Mouse (Mus musculus) lung, postnatal 10 days (tissue): ENCODE measurements at regions not wholly inside any gene's neighbourhood (a gene's known extent, or its start where the extent isn't known, plus 50 kb on each side); places are given as distances from the start of the nearest gene placed in this dataset.

Experiments used
- DNase-seq: peaks from one replicate; pipeline ENCODE4 v3.0.0; 2021

DNA sequence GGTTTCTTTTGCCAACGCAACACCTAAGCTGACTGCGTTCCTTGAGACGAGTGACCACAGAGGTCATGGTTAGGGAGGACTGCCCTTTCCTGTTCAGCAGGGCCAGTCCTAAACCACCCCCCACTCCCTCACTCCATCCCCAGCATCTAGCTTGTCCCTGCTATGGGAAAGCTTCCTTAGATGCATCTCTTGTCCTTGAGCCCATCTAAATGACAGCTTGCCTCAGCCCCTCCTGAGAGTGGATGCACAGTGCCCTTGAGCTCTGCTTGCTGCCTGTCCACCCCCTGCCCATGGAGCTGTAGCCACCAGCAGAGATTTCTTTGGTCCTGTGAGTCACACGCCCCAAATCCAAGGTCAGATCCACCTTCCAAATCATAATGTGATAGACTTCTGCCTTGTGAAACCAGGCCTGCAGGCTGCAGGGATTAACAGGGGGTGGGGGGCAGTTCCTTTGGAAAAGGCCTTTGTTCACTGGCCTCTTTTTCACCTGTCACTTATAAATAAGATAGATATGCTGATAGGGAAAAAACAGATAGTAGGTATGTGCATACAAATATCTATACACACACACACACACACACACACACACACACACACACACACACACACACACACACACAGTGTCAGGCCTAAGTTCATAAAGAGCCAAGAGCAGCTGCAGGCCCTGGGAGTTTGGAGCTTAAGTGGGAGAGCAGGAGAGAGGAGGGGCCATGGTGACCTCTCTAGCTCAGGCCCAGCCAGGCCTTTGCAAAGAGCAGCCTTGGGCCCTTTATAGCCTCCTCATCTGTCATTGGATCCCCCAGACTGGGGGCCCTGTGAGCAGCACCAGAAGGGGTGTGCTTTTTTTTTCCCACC lies 56.4 kb upstream of the Adra2c start:
- no peak for DNase-seq

DNA sequence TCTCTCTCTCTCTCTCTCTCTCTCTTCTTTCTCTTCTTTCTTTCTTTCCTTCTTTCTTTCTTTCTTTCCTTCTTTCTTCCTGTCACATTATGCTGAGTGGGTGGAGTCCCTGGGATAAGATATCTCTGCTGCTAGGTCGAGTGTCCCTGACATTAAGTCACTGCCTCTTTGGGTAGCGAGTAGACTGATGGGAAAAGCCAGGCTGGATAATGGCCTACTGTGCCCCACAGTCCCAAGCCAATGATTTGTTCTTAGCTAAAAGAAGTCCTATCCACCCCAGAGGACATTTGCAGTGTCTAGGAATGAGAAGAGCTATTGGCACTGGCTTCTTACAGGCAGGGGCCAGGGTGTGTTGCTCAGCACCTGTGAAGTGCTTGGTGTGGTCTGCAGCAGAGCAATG lies 61.8 kb upstream of the Adra2c start:
- no peak for DNase-seq

DNA sequence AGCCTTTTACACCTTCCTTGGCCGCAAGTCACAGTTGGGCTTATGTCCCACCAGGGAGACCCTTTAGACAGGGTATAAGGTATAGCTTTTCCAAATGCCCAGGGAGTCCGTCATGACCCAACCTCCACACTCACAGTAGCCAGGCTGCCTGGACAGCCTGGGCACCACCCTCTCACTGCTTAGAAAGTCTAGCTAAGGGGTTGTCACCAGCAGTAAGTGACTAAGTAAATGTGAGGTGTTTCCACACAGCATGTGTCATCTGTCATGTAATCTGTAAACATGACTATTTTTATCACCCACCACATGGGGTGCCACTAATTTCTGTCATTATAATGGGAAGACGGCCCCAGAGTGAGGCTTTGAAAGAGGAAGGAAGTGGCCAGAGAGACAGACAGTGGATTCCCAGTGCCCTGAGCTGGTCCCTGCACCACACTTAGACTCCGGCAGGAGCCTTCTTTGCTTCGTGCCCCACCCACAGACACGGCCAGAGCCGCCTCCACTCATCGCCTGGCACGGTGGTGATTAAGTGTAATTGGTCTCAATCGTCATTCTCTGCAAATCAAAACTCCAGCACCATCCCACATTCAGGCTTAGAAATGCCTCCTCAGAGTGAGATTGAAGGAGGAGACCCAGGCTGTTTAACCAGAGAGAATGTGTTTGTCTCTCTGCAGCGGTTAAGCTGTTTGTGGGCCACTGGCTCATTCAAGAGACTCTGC lies 62.5 kb upstream of the Adra2c start:
- DNase-seq = peak; percentile 29

DNA sequence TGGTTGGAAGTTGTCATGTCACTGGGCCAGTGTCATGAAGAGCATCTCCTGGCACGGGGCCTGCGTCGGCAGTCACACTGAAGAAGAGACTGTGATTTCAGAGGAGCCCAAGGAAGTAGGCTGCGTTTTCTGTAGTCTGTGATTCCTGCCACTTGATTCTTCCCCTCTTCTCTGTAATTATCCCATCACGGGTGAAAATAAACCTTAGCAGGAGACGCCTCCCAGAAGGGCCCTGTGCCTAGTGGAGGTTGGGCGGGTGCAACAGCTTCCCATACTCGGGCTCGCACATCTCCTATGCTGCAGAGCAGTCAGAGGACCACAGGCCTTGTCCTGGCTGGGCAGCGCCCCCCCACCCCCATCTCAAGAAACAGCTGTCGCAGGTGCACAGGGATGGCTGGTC lies 63.1 kb upstream of the Adra2c start:
- DNase-seq = no peak

DNA sequence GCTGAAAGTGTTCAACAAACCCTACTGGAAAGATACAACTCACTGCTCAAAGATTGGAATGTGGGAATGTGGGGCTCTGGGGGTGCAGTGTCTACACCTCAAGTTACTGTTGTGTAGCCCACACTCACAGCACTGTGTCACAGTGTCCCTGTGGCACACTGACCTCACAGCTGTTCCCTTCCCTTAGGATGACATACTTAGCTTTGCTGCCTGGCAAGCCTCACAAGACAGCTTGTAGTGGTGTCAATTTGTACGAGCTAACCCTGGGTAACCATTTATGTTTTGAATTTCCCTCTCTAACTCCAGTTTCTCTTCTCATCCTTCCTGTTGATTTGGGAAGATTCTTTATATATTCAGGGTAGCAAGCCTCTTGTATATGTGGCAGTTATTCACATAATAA lies 68.8 kb upstream of the Adra2c start:
- DNase-seq = no peak

DNA sequence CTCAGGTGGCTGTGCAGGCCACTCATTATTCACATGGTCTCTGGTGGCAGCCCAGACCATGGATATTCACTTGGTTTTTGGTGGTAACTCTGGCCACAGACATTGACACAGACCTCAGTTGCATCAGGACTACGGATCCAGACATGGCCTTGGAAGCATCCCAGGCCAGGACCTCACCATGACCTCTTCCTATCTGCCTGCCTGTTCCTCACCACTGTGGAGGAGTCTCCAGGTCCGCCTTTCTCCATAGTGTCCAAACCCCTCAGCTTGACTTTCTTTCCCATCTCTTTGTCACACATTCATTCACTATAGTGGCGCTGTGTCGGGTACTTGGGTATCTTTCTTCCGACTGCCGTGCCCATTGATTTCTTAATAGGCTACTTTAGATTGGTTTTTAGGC lies 74.1 kb upstream of the Adra2c start:
- no peak for DNase-seq

DNA sequence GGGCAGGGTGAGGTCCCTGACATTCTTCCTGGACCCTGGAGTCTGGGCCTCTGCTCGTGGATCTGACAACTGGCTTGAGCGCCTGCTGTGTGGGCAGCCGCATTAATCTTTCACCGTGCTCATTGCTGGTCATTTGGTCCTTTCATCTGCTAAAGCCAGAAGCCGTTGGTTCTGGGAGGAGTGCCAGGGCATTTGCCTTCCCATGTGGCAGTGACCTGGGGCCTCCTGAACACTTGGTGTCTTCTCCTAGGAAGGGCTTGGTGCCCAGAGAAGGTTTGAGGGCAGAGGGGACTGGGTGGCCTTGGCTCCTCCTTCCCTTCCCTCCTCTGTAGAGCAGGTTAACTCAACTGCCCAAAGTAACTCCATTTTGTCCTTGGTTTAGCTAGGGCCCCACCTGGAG lies 79.7 kb upstream of the Adra2c start:
- no peak for DNase-seq

DNA sequence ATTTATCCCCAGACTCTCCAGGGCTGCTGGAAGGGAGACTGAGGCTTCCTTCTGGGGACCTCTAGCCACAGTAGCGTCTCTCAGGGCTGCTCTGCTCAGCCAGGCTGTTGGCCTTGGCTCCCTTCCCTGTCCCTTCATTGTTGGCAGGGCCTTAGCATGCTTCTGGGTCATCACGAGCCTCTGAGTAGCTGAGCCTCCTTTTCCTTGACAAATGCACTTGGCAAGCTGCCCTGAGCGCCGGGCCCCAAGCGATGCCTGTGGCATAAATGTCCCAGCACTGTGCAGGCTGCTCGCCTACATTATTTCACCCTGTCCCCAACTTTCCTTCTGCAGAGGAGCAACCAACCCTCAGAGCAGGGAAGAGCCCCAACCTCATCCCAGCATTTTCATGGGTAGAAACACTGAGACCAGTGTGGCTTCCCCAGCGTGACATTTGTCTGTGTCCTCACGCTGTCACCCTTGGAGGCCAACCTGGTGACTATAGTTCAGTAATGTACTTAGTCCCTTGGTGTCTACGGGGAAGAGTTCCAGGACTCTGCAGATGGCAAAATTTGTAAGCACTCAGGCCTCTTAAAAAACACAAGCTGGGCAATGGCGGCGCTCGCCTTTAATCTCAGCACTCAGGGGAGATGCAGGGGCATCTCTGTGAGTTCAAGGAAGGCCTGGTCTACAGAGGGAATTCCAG lies 83.7 kb upstream of the Lrpap1 start:
- peak; percentile 90 for DNase-seq

DNA sequence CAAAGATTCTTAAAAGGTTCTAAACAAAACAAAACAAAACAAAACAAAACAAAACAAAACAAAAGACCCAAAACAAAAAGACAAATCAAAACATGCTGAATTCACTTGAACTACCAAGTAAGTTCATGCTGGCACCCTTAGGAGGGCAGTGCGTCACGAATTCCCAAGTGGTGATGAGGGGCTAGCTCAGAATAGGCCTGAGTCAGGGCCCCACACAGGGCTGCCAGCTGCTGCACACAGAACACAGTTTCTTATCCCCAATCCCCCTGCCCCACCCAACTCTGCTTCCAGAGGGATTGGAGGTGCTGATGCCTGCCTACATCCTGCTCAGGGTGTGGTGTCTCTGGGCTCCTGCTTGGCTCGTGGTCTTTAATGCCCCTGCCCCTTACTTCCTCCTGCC lies 80.3 kb upstream of the Lrpap1 start:
- DNase-seq = no peak

DNA sequence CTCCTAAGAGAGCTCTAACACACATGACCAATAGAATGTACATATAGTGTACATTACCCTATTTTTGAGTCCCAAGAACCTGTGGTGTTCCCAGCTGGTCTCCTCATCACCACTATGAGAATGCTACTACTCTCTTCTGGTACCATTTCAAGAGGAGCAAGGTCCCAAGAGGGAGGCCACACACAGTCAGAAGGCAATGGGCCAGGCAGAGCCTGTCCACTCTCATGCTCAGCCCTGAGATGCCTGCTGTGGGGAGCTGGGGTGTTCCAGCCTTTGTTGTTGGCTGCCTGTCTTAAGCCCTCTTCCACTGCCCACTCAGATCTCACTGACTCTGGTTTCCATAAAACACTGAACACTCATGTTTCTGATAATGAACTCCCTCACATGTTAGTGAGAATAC lies 79.7 kb upstream of the Lrpap1 start:
- DNase-seq = no peak

DNA sequence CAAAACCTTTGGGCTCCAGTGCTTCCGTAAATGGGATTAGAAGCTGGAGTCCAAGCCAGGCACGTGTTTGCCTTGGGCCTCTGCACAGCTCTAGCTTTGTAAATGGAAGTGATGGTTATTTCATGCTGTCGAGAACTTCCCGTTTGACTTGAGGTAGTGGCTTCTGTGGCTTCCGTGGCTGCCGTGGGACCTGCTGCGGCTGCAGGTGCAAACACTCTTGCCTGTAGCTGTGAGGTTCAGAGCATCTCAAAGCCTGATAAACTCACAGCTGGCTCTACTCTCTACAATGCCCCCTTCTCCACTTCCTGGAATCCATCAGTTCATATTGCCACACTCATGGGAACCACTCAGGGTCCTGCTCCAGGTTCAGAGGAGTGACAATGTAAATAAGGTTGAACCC lies 77.9 kb upstream of the Lrpap1 start:
- no peak for DNase-seq

DNA sequence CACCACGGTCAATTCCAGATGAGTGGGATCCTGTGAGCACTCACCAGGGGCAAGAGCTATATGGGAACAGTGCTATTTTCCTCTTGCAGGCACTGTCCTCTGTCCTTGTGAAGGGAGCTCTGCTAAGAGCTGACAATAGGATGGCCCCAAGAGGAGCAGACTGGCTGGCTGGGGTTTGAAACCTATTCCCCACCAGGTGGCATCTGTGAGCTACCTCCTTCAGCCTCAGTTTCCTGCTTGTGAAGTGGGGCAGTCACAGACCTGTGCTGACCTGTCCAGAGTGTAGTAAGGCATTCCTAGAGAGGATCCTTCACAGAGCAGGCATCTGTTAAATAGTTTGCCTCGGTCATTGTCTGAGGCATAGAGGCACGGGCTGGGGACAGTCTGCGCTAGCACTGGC lies 71.8 kb upstream of the Lrpap1 start:
- no peak for DNase-seq

DNA sequence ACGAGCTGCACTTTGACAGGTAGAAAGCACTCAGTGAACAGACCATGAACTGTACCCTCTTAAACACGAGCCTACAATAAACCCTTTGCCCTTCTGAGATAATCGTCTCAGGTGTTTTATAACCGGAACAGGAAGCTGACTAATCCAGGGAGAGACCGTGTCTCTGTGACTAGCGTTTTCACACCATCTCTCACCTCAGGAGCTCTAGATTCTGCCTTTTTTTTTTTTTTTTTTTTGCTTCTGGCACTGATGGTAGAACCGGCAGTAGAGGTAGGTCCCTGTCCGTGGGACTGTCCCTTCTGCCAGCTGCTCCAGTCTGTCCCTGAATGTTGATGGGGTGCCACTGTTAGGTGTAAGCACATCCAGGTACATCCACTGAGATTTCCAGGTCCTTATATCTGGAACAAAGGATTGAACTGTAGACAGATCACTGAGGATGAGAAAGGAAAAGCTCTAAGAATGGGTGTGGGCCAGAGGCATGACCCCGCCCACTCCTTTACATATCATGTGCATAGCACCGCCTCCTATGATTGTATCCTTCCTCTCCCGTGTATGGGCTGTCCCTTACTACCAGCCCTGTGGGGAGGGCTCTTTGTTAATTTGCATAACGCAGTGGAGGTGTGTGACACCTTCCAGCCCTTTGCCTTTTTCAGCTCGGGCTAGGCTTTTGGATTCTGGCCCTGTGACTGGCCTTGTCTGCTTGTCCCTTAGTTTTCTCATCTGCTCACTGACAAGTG lies 70.7 kb upstream of the Lrpap1 start:
- DNase-seq = no peak

DNA sequence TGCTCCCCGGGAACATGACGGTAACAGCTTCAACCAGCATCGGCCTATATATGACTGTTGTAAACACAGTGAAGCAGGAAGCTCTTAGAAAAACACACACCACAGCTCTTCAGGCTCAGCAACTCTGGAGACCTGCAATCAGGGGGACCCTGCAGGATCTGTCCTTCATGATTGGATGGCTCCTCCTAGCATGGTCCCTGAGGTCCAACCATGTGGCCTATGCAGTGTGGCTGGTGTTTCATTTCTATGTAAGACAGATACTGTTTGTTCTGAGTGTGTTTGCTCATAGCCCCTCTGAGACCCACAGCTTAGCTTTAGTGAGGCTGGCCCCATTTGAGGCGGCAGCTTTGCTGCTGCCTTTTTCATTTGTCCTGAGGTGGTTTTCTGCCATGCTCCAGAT lies 68.8 kb upstream of the Lrpap1 start:
- DNase-seq = no peak

DNA sequence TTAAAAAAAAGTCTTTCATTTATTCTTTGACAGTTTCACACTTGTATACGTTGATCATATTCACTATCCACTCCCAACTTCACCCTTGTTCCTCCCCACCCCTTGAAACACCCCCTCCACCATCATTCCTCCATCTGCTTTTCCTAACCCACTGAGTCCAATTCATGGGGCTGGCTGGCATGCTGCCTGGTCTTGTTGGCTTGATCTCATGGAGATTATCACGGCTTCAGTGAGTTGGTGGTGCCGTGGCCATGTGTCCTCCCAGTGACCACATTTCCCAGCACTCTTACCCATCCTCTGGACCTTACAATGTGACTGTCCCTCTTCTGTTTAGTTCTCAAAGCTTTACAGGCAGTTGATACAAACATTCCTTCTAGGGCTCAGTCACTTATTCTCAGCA lies 65.8 kb upstream of the Lrpap1 start:
- no peak for DNase-seq

DNA sequence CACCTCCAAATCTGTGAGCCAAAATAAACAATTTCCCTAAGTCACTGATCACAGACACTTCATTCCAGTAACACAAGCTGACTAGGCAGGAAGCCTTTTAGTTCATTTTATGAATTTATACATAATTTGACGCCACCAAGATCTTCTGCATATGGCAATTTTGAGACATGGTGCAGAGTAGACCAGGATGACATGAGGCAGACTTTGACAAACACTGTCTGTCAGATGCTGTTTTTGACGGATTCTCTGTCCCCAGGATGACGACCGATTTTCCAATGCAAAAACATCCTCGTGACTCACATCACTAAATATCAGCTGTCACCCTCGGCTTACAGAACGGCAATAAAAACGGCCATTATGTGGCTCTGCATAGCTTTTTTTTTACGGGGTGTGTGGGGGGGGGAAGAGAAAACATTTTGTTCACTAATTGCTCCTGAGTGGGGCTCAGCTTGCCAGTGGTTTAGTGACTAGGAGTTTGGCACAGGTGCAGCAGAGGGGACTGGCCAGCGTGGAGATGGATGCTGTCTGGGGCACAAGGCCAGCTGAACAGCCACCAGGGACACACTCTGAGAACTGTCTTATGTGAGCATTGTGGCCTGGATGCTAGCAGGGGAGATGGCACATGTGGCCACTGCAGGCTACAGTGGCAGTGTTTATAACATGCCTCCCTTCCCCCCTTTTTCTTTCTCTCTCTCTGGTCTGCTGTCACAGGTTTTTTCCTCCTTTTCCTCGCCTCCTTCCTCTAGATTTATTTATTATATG lies 65.0 kb upstream of the Lrpap1 start:
- DNase-seq = no peak

DNA sequence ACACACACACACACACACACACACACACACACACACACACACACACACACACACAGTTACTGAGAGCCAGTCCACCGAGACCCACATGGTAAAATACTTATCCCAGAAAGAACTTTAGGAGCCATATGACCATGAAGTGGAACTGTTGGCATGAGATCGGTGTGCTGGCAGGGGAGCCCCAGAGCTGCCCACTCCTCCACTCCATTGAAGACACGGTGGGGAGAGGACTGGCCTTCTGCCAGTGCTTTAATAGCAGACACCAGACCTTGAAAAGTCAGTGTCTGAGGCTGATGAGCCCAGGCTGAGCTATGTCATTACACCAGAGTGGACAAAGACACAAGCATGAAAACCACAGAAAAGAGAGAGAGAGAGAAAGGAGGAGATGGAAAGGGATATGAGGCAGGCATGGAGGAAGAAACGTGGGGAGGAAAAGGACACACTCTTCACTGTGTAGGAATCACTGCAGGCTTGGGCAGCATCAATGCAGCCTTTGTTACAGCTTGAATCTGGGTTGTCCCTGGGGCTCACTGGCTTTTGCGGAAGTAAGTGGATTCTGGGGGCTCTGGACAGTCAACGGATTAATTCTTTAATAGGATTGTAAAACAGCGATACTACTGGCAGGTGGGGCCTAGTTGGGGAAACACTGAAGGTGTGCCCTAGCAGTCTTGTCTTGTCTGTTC lies 64.2 kb upstream of the Lrpap1 start:
- no peak for DNase-seq

DNA sequence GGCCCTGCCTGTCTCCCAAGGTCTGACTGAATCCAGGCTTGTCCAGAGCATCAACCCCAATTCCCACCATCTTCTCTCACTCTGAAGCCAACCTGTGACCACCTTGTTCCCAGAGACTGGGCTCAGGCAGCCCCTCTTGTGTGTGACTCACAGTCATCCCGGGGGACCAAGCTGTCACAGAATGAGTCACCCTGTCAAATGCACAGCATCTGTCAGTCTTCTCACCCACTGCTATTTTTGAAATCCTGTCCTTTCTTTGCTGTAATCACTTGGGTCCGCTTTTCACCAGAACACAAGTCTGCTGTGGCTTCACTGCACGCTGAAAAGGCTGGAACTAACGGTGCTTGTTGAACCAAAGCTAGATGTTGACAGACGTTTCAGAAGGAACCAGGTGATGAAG lies 63.3 kb upstream of the Lrpap1 start:
- DNase-seq = no peak

DNA sequence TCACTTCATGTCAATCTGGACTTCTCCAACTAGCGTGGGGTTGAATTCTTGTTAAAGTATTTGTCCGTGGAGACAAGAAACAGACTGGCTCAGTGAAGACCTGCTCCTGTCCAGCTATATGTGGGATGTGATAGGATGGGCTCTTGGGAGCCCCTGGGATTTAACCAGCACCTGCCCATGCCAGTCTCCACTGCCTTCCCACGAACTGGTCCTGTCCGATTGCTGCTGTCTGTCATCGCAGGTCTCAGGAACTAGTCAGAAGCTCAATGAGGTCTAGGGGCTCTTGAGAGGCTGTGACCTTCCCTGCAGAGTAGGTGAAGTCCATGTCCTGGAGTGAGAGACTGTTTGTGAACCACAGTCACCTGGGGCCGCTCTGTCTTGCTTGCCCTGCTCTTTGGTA lies 62.8 kb upstream of the Lrpap1 start:
- no peak for DNase-seq

DNA sequence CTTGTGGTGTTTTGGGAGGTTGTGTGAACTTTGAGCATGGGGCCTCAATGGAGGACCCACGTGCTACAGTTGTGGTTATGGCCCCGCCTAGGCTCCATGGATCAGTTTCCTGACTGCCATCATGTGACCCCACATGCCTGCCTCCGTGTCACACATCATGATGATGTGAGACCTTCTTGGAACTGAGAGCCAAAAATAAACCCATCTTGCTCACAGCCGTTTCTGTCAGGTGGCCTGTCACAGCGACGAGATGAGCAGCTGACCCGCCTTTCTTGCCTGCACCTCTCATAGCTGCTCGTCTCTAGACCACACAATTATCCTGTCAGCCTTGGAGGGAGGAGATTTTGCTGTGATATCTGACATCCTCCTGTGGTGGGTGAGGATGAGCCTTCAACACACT lies 60.4 kb upstream of the Lrpap1 start:
- no peak for DNase-seq

DNA sequence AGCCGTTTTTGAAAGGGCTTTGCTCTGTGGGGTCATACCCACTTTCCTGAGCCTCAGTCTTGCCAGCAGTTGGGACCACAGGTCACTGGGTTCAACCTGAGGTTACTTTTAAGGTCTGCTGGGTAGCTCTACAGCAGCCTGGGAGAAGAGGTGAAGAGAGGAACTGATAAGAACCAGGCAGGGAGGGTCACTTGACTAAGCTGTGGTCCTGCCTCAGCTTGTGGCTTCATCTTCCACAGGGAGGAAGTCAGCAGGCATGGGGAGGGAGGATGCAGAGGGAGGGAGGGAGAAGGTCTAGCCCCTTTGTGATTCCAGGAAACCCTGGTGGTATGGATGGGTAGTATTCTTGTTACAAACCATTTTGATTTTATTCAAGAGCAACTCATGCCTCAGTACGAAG lies 59.9 kb upstream of the Lrpap1 start:
- no peak for DNase-seq

DNA sequence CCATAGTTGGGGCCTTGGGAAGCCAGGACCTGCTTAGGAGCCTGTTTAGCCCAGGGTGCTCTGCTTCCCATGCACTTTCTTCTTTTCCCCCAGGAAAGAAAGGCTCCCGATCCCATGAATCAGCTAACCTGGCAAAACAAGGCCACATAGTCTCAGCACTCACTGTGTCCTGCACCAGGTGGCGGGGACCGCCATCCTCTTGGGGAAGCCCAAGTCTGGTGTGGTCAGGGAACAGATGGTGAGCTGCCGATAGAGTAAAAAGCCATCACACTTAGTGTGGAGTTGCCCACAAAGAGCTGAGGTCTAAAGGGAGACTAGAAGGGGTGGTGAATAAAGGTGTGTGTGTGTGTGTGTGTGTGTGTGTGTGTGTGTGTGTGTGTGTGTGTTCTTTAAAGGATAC lies 57.0 kb upstream of the Lrpap1 start:
- DNase-seq = no peak
